Mouse (Mus musculus) ES-Bruce4 (cell line): ENCODE data around the gene Macrod2.
A peak's percentile ranks its signal among the peaks of the same experiment; 100 is the strongest.

Experiments used
- EP300 ChIP-seq: IDR thresholded peaks from 2 replicates; pipeline ENCODE4 v1.6.1; 2011; ENCODE audit warnings: low read depth, low read length; ENCODE audit not compliant: insufficient read depth
- POLR2A ChIP-seq: IDR thresholded peaks from one replicate; pipeline ENCODE4 v1.8.1; 2011; ENCODE audit warnings: low read length; ENCODE audit not compliant: insufficient read depth

DNA sequence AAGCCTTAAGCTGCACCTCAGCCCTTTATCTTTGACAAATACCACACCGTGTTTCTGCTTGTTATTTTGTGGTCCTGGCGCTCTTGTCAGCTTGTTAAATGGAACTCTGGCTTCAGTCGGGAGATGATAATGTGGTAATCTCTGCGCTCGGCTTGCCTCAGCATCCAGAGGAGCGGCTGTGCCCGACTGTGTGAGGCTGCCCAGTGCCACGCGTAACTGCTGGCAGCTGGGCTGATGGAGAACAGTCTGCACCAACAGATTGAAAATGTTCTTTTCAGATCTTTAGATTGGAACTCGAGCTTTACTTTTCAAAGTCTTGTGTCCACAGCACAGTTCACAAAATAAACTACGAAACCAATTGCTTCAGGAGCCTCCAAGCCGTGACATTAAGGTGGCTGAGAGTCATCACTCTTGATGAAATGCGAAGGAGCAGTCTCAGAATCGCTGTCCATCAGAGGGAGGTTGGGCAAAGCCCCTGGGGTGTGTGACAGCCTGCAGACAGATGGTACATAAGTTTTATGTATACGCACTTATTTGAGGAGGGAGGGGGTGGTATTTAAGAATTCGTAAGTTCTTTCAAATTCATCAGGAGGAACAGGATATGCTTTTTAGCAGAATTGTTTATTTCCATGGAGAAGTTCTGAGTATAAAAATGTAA is 836.0 kb downstream of the Macrod2 start:
- TF ChIP-seq EP300 = peak; percentile 38; the same call in 1 of the 2 replicates
- TF ChIP-seq POLR2A = no peak
